Mouse (Mus musculus): ENCODE data around the gene Slc17a5. TPM values are rescaled to one million over a fixed set of nuclear protein-coding genes. Genes with fewer than 3 reads are reported as not detected.
"Not testable (repeated sequence)": the region's sequence is repeated elsewhere in the genome, so short reads cannot be mapped to it uniquely, and the experiment has no call there.

Slc17a5 gene
- total RNA-seq, 2 experiments from 2014 or later = 4.1 to 5.7 TPM

- not testable (repeated sequence) for DNase-seq
These were observed 70.6 kb downstream of the Slc17a5 start for GRCm38 (mm10) chr9:78517237-78517636.

GRCm38 (mm10) chr9:78516125-78516524 is 71.7 kb downstream of the Slc17a5 start:
- DNase-seq = no peak

GRCm38 (mm10) chr9:78514681-78515080 is 73.2 kb downstream of the Slc17a5 start:
- DNase-seq = no peak

GRCm38 (mm10) chr9:78513776-78514500 is 73.9 kb downstream of the Slc17a5 start:
- DNase-seq = peak; percentile 25

GRCm38 (mm10) chr9:78511705-78512104 is 76.1 kb downstream of the Slc17a5 start:
- no peak for DNase-seq

GRCm38 (mm10) chr9:78508106-78508786 is 79.6 kb downstream of the Slc17a5 start:
- DNase-seq = no peak

GRCm38 (mm10) chr9:78506722-78507077 is 81.1 kb downstream of the Slc17a5 start:
- no peak for DNase-seq

GRCm38 (mm10) chr9:78506002-78506721 is 81.7 kb downstream of the Slc17a5 start:
- no peak for DNase-seq

GRCm38 (mm10) chr9:78505223-78505622 is 82.6 kb downstream of the Slc17a5 start:
- no peak for DNase-seq

GRCm38 (mm10) chr9:78504679-78505078 is 83.2 kb downstream of the Slc17a5 start:
- DNase-seq = no peak

- no peak for DNase-seq
These were observed 83.7 kb downstream of the Slc17a5 start for GRCm38 (mm10) chr9:78504133-78504532.

GRCm38 (mm10) chr9:78503223-78504079 is 84.4 kb downstream of the Slc17a5 start:
- DNase-seq = no peak

GRCm38 (mm10) chr9:78501284-78501683 is 86.6 kb downstream of the Slc17a5 start:
- DNase-seq = no peak

GRCm38 (mm10) chr9:78500386-78500785 is 87.5 kb downstream of the Slc17a5 start:
- no peak for DNase-seq

GRCm38 (mm10) chr9:78493171-78493570 is 94.7 kb downstream of the Slc17a5 start:
- DNase-seq = no peak

GRCm38 (mm10) chr9:78492254-78492653 is 95.6 kb downstream of the Slc17a5 start:
- no peak for DNase-seq

GRCm38 (mm10) chr9:78491169-78491568 is 96.7 kb downstream of the Slc17a5 start:
- no peak for DNase-seq

- DNase-seq = peak; percentile 65
These were observed 98.9 kb downstream of the Slc17a5 start, which contains the start of gene Eef1a1 for GRCm38 (mm10) chr9:78488890-78489420. TSS of gene Eef1a1 (minus strand) at chr9:78489151.

GRCm38 (mm10) chr9:78488021-78488420 is 99.8 kb downstream of the Slc17a5 start:
- DNase-seq = not testable (repeated sequence)
